Mouse (Mus musculus): ENCODE data around the gene Clca2. TPM values are rescaled to one million over a fixed set of nuclear protein-coding genes. Genes with fewer than 3 reads are reported as not detected.
"Not testable (repeated sequence)": the region's sequence is repeated elsewhere in the genome, so short reads cannot be mapped to it uniquely, and the experiment has no call there.

Clca2 gene
- total RNA-seq, 2 experiments from 2014 or later, result not detected

GRCm38 (mm10) chr3:145087857-145088598 lies 11.2 kb downstream of the Clca2 start:
- DNase-seq (ENCODE audit: low spot score in 2 of 2), result no peak

GRCm38 (mm10) chr3:145086180-145086579 lies 13.1 kb downstream of the Clca2 start:
- DNase-seq (ENCODE audit: low spot score in 2 of 2), result no peak

GRCm38 (mm10) chr3:145083081-145083480 lies 16.2 kb downstream of the Clca2 start:
- no peak for DNase-seq (ENCODE audit: low spot score in 2 of 2)

- no peak for DNase-seq (ENCODE audit: low spot score in 2 of 2)
Observed at GRCm38 (mm10) chr3:145080904-145081303, 18.3 kb downstream of the Clca2 start.

- DNase-seq (ENCODE audit: low spot score in 2 of 2), result no peak
Observed at GRCm38 (mm10) chr3:145078405-145078804, 20.8 kb downstream of the Clca2 start.

GRCm38 (mm10) chr3:145072339-145072738 lies 26.9 kb downstream of the Clca2 start:
- no peak for DNase-seq (ENCODE audit: low spot score in 2 of 2)

GRCm38 (mm10) chr3:145068964-145069363 lies 30.3 kb downstream of the Clca2 start:
- DNase-seq (ENCODE audit: low spot score in 2 of 2), result no peak

- not testable (repeated sequence) for DNase-seq (ENCODE audit: low spot score in 2 of 2)
Observed at GRCm38 (mm10) chr3:145055138-145055537, 44.1 kb downstream of the Clca2 start.

- DNase-seq (ENCODE audit: low spot score in 2 of 2), result no peak
Observed at GRCm38 (mm10) chr3:145049820-145050219, 49.4 kb downstream of the Clca2 start.

- DNase-seq (ENCODE audit: low spot score in 2 of 2), result no peak
Observed at GRCm38 (mm10) chr3:145038813-145039212, 60.4 kb downstream of the Clca2 start.

- DNase-seq (ENCODE audit: low spot score in 2 of 2), result no peak
Observed at GRCm38 (mm10) chr3:145032676-145033075, 66.6 kb downstream of the Clca2 start, which contains the start of gene Clca1. TSS of gene Clca1 (minus strand) at chr3:145032776.

- DNase-seq (ENCODE audit: low spot score in 2 of 2), result no peak
Observed at GRCm38 (mm10) chr3:145028036-145028435, 71.2 kb downstream of the Clca2 start.

GRCm38 (mm10) chr3:145026750-145027149 lies 72.5 kb downstream of the Clca2 start:
- DNase-seq (ENCODE audit: low spot score in 2 of 2), result peak; percentile 5 to 63

Other genes with a start within 250 kb of the Clca2 start
- gene Clca4b, start 166.9 kb downstream of the Clca2 start, total RNA-seq (2021), result not detected
- not detected for gene Clca4a, start 124.4 kb downstream of the Clca2 start, total RNA-seq (2021)
- gene Clca1, start 66.7 kb downstream of the Clca2 start, total RNA-seq (2021), result under 1 TPM in 1 of 2 experiments, not detected in 1; 0.07 TPM
- 10 to 100 TPM; 17.0 to 17.7 TPM for gene Odf2l, start 19.1 kb upstream of the Clca2 start, total RNA-seq (2021)
- under 1 TPM; 0.13 to 0.35 TPM for gene Col24a1, start 193.0 kb upstream of the Clca2 start, total RNA-seq (2021)